Mouse (Mus musculus): ENCODE data around the gene Slc5a6.

GRCm38 (mm10) chr5:31000122-31000521 is 48.6 kb downstream of the Slc5a6 start:
- no peak for TF ChIP-seq POLR2A (IDR thresholded peaks at IDR 0.05; ENCODE audit: insufficient read depth, low read depth, low read length)
- TF ChIP-seq CTCF (IDR thresholded peaks at IDR 0.05; ENCODE audit: insufficient read depth, low read depth, low read length): no peak

Data from olfactory bulb, adult 2 months (tissue).